Mouse (Mus musculus) bone marrow macrophage, adult 2 months (primary cell): ENCODE results near the gene Dscaml1.

ENCODE experiments used
- CTCF ChIP-seq: IDR thresholded peaks from 2 replicates; pipeline ENCODE4 v1.5.1; 2012; ENCODE audit warnings: low read depth, mild to moderate bottlenecking, low read length, moderate library complexity
- POLR2A ChIP-seq: IDR thresholded peaks from 2 replicates; pipeline ENCODE4 v1.6.1; 2012; ENCODE audit warnings: mild to moderate bottlenecking, low read depth, low read length, borderline replicate concordance

DNA sequence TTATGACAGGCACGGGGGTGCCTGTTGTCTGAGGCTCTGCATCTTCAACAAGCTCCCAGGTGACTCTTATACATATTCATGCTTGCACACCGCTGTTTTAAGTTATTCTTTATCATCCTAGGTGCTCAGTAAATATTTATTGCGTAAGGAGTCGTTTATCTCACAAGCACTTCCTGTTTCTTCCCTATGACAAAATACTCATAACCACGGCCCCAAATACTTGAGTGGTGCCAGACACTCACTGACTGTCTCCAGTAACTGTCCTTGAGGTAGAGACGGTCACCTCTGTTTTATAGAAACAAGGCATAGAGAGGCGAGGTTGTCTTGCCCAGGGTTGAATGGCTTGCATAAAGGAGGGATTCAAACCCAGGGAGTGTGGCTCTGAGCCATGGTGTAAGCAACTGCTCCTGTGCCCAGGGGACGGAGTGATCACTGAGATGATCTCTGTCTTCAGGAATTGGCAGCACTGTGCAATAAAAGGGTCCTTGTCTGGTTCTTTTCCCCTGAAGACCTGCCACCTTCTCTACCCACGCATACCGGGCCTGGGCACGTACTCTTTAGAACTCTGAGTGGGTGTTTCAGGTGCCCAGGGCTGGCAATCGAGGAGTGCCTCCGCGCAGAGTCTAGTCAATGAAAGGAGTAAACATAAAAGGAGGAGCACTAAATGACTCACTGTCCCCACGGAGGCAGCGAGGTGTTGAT is 13.8 kb downstream of the Dscaml1 start:
- TF ChIP-seq POLR2A (no peak), CTCF (no peak)
